Comparison of ENCODE assay signal across 8 mouse cellular contexts in genomic region chr5:137652474-137652873, GRCm38 (mm10). TPM values are rescaled to one million over a fixed set of nuclear protein-coding genes. Genes with fewer than 3 reads are reported as not detected.
DNase-seq lines count a peak whose midpoint lies in the region; ATAC-seq and TF ChIP-seq lines count a peak whose summit lies in the region.

No protein-coding gene starts in this region.

- 32% methylated on average over 3 of the region's 3 CpGs for WGBS in heart, embryonic 11.5 days (ENCODE audit: insufficient replicate concordance)
- 19% methylated on average over 3 of the region's 3 CpGs for WGBS in forebrain, embryonic 16.5 days
- 13% methylated on average over 3 of the region's 3 CpGs for WGBS in intestine, postnatal 0 days
- 21% methylated on average over 3 of the region's 3 CpGs for WGBS in lung, embryonic 16.5 days

- no peak overlapping the region for H3K9ac ChIP-seq in heart, embryonic 11.5 days (ENCODE audit: low read depth, low read length)
- H3K9ac ChIP-seq in forebrain, embryonic 16.5 days (replicated peaks; ENCODE audit: low read depth, low read length), result no peak overlapping the region
- no peak overlapping the region for H3K9ac ChIP-seq in intestine, postnatal 0 days (ENCODE audit: low read depth, low read length)
- no peak overlapping the region for H3K9ac ChIP-seq in lung, embryonic 16.5 days (ENCODE audit: low read length)

- H3K27me3 ChIP-seq in heart, embryonic 11.5 days (ENCODE audit: control insufficient read depth, insufficient read depth, low read length), result no peaks in the 10 kb centered on the region
- no peaks in the 10 kb centered on the region for H3K27me3 ChIP-seq in forebrain, embryonic 16.5 days (replicated peaks; ENCODE audit: control insufficient read depth, insufficient read depth, low read length)
- no peaks in the 10 kb centered on the region for H3K27me3 ChIP-seq in intestine, postnatal 0 days (replicated peaks; ENCODE audit: control insufficient read depth, insufficient read depth, low read length)
- no peaks in the 10 kb centered on the region for H3K27me3 ChIP-seq in lung, embryonic 16.5 days (ENCODE audit: control insufficient read depth, insufficient read depth, low read depth, low read length)

- TF ChIP-seq CTCF in intestine, postnatal 0 days (IDR thresholded peaks at IDR 0.05; ENCODE audit: low read depth), result peak; percentile 92

- no peak for ATAC-seq in heart, embryonic 11.5 days (replicated peaks; ENCODE audit: insufficient number of reproducible peaks, low FRiP score, low TSS enrichment)
- peak; percentile 48 for ATAC-seq in CD4-positive, CD25-positive, alpha-beta regulatory T cell, adult 4 months
- ATAC-seq in cerebellum, adult (ENCODE audit: insufficient number of reproducible peaks, low FRiP score, low TSS enrichment), result peak; percentile 43; the same call in 1 of the 2 replicates
- peak; percentile 47 for ATAC-seq in forebrain, embryonic 16.5 days
- peak; percentile 42; the same call in 1 of the 2 replicates for ATAC-seq in intestine, postnatal 0 days
- peak; percentile 61 for ATAC-seq in lung, embryonic 16.5 days (ENCODE audit: low read depth)

- no peak overlapping the region for H3K27ac ChIP-seq in heart, embryonic 11.5 days (ENCODE audit: low read depth, low read length)
- H3K27ac ChIP-seq in forebrain, embryonic 16.5 days (ENCODE audit: low read length), result no peak overlapping the region
- H3K27ac ChIP-seq in intestine, postnatal 0 days (ENCODE audit: low read depth, low read length), result no peak overlapping the region
- H3K27ac ChIP-seq in lung, embryonic 16.5 days (ENCODE audit: low read length), result no peak overlapping the region

- H3K4me2 ChIP-seq in heart, embryonic 11.5 days, result no peak overlapping the region
- H3K4me2 ChIP-seq in forebrain, embryonic 16.5 days (ENCODE audit: low read length), result no peak overlapping the region
- no peak overlapping the region for H3K4me2 ChIP-seq in intestine, postnatal 0 days (replicated peaks; ENCODE audit: low read depth)
- no peak overlapping the region for H3K4me2 ChIP-seq in lung, embryonic 16.5 days (ENCODE audit: low read depth, low read length)

- peak; percentile 82 to 87 for DNase-seq in heart, adult 18-20 months
- peak; percentile 69 for DNase-seq in skeletal muscle tissue, adult 2 months (ENCODE audit: low read depth, low spot score)

- no peaks in the 10 kb centered on the region for H3K9me3 ChIP-seq in heart, embryonic 11.5 days (replicated peaks; ENCODE audit: control insufficient read depth, low read length)
- no peaks in the 10 kb centered on the region for H3K9me3 ChIP-seq in forebrain, embryonic 16.5 days (ENCODE audit: control insufficient read depth, low read length)
- no peaks in the 10 kb centered on the region for H3K9me3 ChIP-seq in intestine, postnatal 0 days (ENCODE audit: control insufficient read depth)
- no peaks in the 10 kb centered on the region for H3K9me3 ChIP-seq in lung, embryonic 16.5 days (ENCODE audit: control insufficient read depth, low read length)

- no peak overlapping the region for H3K4me3 ChIP-seq in heart, embryonic 11.5 days (ENCODE audit: low read depth, low read length)
- H3K4me3 ChIP-seq in forebrain, embryonic 16.5 days (replicated peaks; ENCODE audit: low read length), result no peak overlapping the region
- no peak overlapping the region for H3K4me3 ChIP-seq in intestine, postnatal 0 days (ENCODE audit: low read depth, low read length)
- H3K4me3 ChIP-seq in lung, embryonic 16.5 days (ENCODE audit: low read length), result no peak overlapping the region

- H3K4me1 ChIP-seq in heart, embryonic 11.5 days (ENCODE audit: control insufficient read depth, insufficient read depth, low read length), result peaks cover 23% of the 10 kb centered on the region
- H3K4me1 ChIP-seq in forebrain, embryonic 16.5 days (replicated peaks; ENCODE audit: control insufficient read depth, insufficient read depth, low read length), result 0 out of 2 replicates have a peak, but pooled peaks cover 5% of the 10 kb centered on the region
- H3K4me1 ChIP-seq in intestine, postnatal 0 days (replicated peaks; ENCODE audit: control insufficient read depth, insufficient read depth, low read length), result no peaks in the 10 kb centered on the region
- peaks cover 12% of the 10 kb centered on the region for H3K4me1 ChIP-seq in lung, embryonic 16.5 days (replicated peaks; ENCODE audit: control insufficient read depth, insufficient read depth, low read length)

- H3K36me3 ChIP-seq in heart, embryonic 11.5 days (ENCODE audit: control insufficient read depth, insufficient read depth, low read length), result peaks cover 11% of the 10 kb centered on the region
- H3K36me3 ChIP-seq in forebrain, embryonic 16.5 days (ENCODE audit: control insufficient read depth, insufficient read depth), result peaks cover 16% of the 10 kb centered on the region
- H3K36me3 ChIP-seq in intestine, postnatal 0 days (ENCODE audit: control insufficient read depth, insufficient read depth), result peaks cover 34% of the 10 kb centered on the region
- H3K36me3 ChIP-seq in lung, embryonic 16.5 days (ENCODE audit: control insufficient read depth, insufficient read depth, low read length), result no peaks in the 10 kb centered on the region

RNA-seq across cellular contexts. Expression of gene Irs3, which starts 7.0 kb away (rescaled TPM):
- total RNA-seq in heart, adult 18-20 months (2021), result 1 to 10 TPM in 1 of 2 experiments, under 1 TPM in 1; 0.87 to 1.5 TPM
- polyA plus RNA-seq in heart, embryonic 11.5 days (2014; fragmentation: Nextera tagmentation; extraction: Ambion mirVana), result 0.23 TPM in 2 replicates
- not detected for polyA plus RNA-seq in CD4-positive, CD25-positive, alpha-beta regulatory T cell, adult 4 months (2017; shearing (Covaris generic))
- 0.09 TPM in 1 of 2 replicates, not detected in the other for polyA plus RNA-seq in forebrain, embryonic 16.5 days (2015; fragmentation: Nextera tagmentation; extraction: Ambion mirVana)
- 0.09 and 0.18 TPM in 2 replicates for polyA plus RNA-seq in intestine, postnatal 0 days (2015; fragmentation: Nextera tagmentation; extraction: Ambion mirVana)
- 0.38 TPM in 1 of 2 replicates, not detected in the other for polyA plus RNA-seq in lung, embryonic 16.5 days (2015; fragmentation: Nextera tagmentation; extraction: Ambion mirVana)

RNA-seq across cellular contexts. Expression of gene Sap25, which starts 11.3 kb away (rescaled TPM):
- total RNA-seq in heart, adult 18-20 months (2021), result 1 to 10 TPM; 2.2 to 2.6 TPM
- polyA plus RNA-seq in heart, embryonic 11.5 days (2014; fragmentation: Nextera tagmentation; extraction: Ambion mirVana), result 3.9 and 5.6 TPM in 2 replicates
- polyA plus RNA-seq in CD4-positive, CD25-positive, alpha-beta regulatory T cell, adult 4 months (2017; shearing (Covaris generic)), result 10 to 100 TPM; 43.0 to 46.6 TPM
- polyA plus RNA-seq in forebrain, embryonic 16.5 days (2015; fragmentation: Nextera tagmentation; extraction: Ambion mirVana), result 5.2 and 10.4 TPM in 2 replicates
- polyA plus RNA-seq in intestine, postnatal 0 days (2015; fragmentation: Nextera tagmentation; extraction: Ambion mirVana), result 2.3 and 4.8 TPM in 2 replicates
- polyA plus RNA-seq in lung, embryonic 16.5 days (2015; fragmentation: Nextera tagmentation; extraction: Ambion mirVana), result 9.7 and 12.4 TPM in 2 replicates

RNA-seq across cellular contexts. Expression of gene Gm20605, which starts 23.5 kb away (rescaled TPM):
- total RNA-seq in heart, adult 18-20 months (2021), result 1 to 10 TPM; 2.9 to 4.2 TPM
- 5.9 and 6.5 TPM in 2 replicates for polyA plus RNA-seq in heart, embryonic 11.5 days (2014; fragmentation: Nextera tagmentation; extraction: Ambion mirVana)
- 10 to 100 TPM; 11.5 to 15.5 TPM for polyA plus RNA-seq in CD4-positive, CD25-positive, alpha-beta regulatory T cell, adult 4 months (2017; shearing (Covaris generic))
- 5.1 and 8.7 TPM in 2 replicates for polyA plus RNA-seq in forebrain, embryonic 16.5 days (2015; fragmentation: Nextera tagmentation; extraction: Ambion mirVana)
- 1.3 and 1.8 TPM in 2 replicates for polyA plus RNA-seq in intestine, postnatal 0 days (2015; fragmentation: Nextera tagmentation; extraction: Ambion mirVana)
- 14.8 and 18.1 TPM in 2 replicates for polyA plus RNA-seq in lung, embryonic 16.5 days (2015; fragmentation: Nextera tagmentation; extraction: Ambion mirVana)

RNA-seq across cellular contexts. Expression of gene Lrch4, which starts 23.6 kb away (rescaled TPM):
- 10 to 100 TPM; 17.5 to 19.1 TPM for total RNA-seq in heart, adult 18-20 months (2021)
- 26.0 and 28.0 TPM in 2 replicates for polyA plus RNA-seq in heart, embryonic 11.5 days (2014; fragmentation: Nextera tagmentation; extraction: Ambion mirVana)
- 10 to 100 TPM; 46.5 to 81.2 TPM for polyA plus RNA-seq in CD4-positive, CD25-positive, alpha-beta regulatory T cell, adult 4 months (2017; shearing (Covaris generic))
- polyA plus RNA-seq in forebrain, embryonic 16.5 days (2015; fragmentation: Nextera tagmentation; extraction: Ambion mirVana), result 19.1 and 19.3 TPM in 2 replicates
- polyA plus RNA-seq in intestine, postnatal 0 days (2015; fragmentation: Nextera tagmentation; extraction: Ambion mirVana), result 31.5 and 31.6 TPM in 2 replicates
- 34.2 and 42.6 TPM in 2 replicates for polyA plus RNA-seq in lung, embryonic 16.5 days (2015; fragmentation: Nextera tagmentation; extraction: Ambion mirVana)

RNA-seq across cellular contexts. Expression of gene Fbxo24, which starts 23.7 kb away (rescaled TPM):
- under 1 TPM; 0.32 to 0.44 TPM for total RNA-seq in heart, adult 18-20 months (2021)
- not detected in 2 replicates for polyA plus RNA-seq in heart, embryonic 11.5 days (2014; fragmentation: Nextera tagmentation; extraction: Ambion mirVana)
- polyA plus RNA-seq in CD4-positive, CD25-positive, alpha-beta regulatory T cell, adult 4 months (2017; shearing (Covaris generic)), result under 1 TPM; 0.46 to 0.49 TPM
- polyA plus RNA-seq in forebrain, embryonic 16.5 days (2015; fragmentation: Nextera tagmentation; extraction: Ambion mirVana), result 0.23 and 0.25 TPM in 2 replicates
- 0.16 and 0.25 TPM in 2 replicates for polyA plus RNA-seq in intestine, postnatal 0 days (2015; fragmentation: Nextera tagmentation; extraction: Ambion mirVana)
- polyA plus RNA-seq in lung, embryonic 16.5 days (2015; fragmentation: Nextera tagmentation; extraction: Ambion mirVana), result 0.13 and 0.15 TPM in 2 replicates
